Mouse (Mus musculus) CH12.LX (cell line): ENCODE results near the gene Slc23a4. TPM values are rescaled to one million over a fixed set of nuclear protein-coding genes. Genes with fewer than 3 reads are reported as not detected.

Source experiments
- DNase-seq: peaks from one replicate; pipeline ENCODE4 v3.0.0-alpha.2; 2013; ENCODE audit errors: extremely low read depth
- H3K27ac ChIP-seq: 2 replicates; pipeline ENCODE4 v1.5.1; 2012; ENCODE audit warnings: low read depth, mild to moderate bottlenecking, control low read depth, moderate library complexity; ENCODE audit not compliant: insufficient read depth
- H3K27me3 ChIP-seq: replicated peaks from 2 replicates; pipeline ENCODE3; 2012; ENCODE audit warnings: inconsistent platforms
- H3K36me3 ChIP-seq, 2 experiments: replicated peaks in 1 of 2; 2 replicates each; pipeline versions ENCODE3 to v1.6.1; 2012; ENCODE audit warnings: inconsistent platforms in 1 of 2, low read length in 1 of 2, mild to moderate bottlenecking in 1 of 2, mixed read lengths in 1 of 2, moderate library complexity in 1 of 2; ENCODE audit not compliant: control insufficient read depth in 1 of 2, insufficient read depth in 1 of 2
- H3K4me1 ChIP-seq, 2 experiments: 2 replicates each; pipeline ENCODE4 v1.6.1; 2012; ENCODE audit warnings: inconsistent platforms in 1 of 2, moderate library complexity in 1 of 2; ENCODE audit not compliant: insufficient read depth in 2 of 2, control insufficient read depth in 1 of 2
- H3K4me2 ChIP-seq: 2 replicates; pipeline ENCODE4 v1.6.1; 2012; ENCODE audit warnings: low read depth, mild to moderate bottlenecking, control low read depth; ENCODE audit not compliant: poor library complexity, insufficient read depth, severe bottlenecking
- H3K4me3 ChIP-seq, 3 experiments: fragments of 150-350 bp in 1 of 3; sonication (generic) in 1 of 3; replicated peaks in 1 of 3; 2 replicates each; pipeline versions ENCODE3 to v1.5.1; 2011 to 2012; ENCODE audit warnings: low read depth in 2 of 3, low read length in 2 of 3, mild to moderate bottlenecking in 2 of 3, moderate library complexity in 2 of 3, control low read depth in 1 of 3, improper control_type of control experiment in 1 of 3, inconsistent platforms in 1 of 3, mixed read lengths in 1 of 3; ENCODE audit not compliant: poor library complexity in 1 of 3
- H3K79me2 ChIP-seq: replicated peaks from 2 replicates; pipeline ENCODE4 v1.6.1; 2012; ENCODE audit warnings: mild to moderate bottlenecking, moderate library complexity; ENCODE audit not compliant: control insufficient read depth, poor library complexity, insufficient read depth, severe bottlenecking; ENCODE audit errors: extremely low read depth
- H3K9ac ChIP-seq: 2 replicates; pipeline ENCODE4 v1.6.1; 2012; ENCODE audit warnings: low read depth, mild to moderate bottlenecking, control low read depth, moderate library complexity; ENCODE audit not compliant: insufficient read depth
- H3K9me3 ChIP-seq: replicated peaks from 2 replicates; pipeline ENCODE3; 2012; ENCODE audit warnings: low read length, inconsistent platforms, mixed read lengths
- BHLHE40 ChIP-seq: IDR thresholded peaks from 2 replicates; pipeline ENCODE4 v1.6.1; 2011; ENCODE audit warnings: mild to moderate bottlenecking, low read depth, low read length, improper control_type of control experiment
- CHD1 ChIP-seq: IDR thresholded peaks from 2 replicates; pipeline ENCODE4 v1.6.1; 2012; ENCODE audit warnings: low read depth, low read length, improper control_type of control experiment, inconsistent platforms
- ELF1 ChIP-seq: IDR thresholded peaks from 2 replicates; pipeline ENCODE4 v1.6.1; 2014; ENCODE audit warnings: low read depth, mild to moderate bottlenecking, inconsistent platforms, low read length, improper control_type of control experiment
- ETS1 ChIP-seq: conservative IDR thresholded peaks from 2 replicates; pipeline ENCODE4 v1.6.1; 2012; ENCODE audit warnings: low read depth, mild to moderate bottlenecking, inconsistent platforms, low read length, improper control_type of control experiment, moderate library complexity
- GABPA ChIP-seq: IDR thresholded peaks from 2 replicates; pipeline ENCODE4 v1.6.1; 2012; ENCODE audit warnings: low read depth, low read length, improper control_type of control experiment, inconsistent platforms; ENCODE audit not compliant: insufficient replicate concordance
- JUND ChIP-seq: conservative IDR thresholded peaks from 2 replicates; pipeline ENCODE4 v1.6.1; 2011; ENCODE audit warnings: low read depth, low read length, improper control_type of control experiment
- MAFK ChIP-seq: IDR thresholded peaks from 2 replicates; pipeline ENCODE4 v1.6.1; 2011; ENCODE audit warnings: low read length, improper control_type of control experiment; ENCODE audit not compliant: insufficient replicate concordance
- MEF2A ChIP-seq: IDR thresholded peaks from 2 replicates; pipeline ENCODE4 v1.6.1; 2014; ENCODE audit warnings: low read depth, mild to moderate bottlenecking, inconsistent platforms, low read length, improper control_type of control experiment, borderline replicate concordance
- POLR2AphosphoS2 ChIP-seq: IDR thresholded peaks from 2 replicates; pipeline ENCODE4 v1.6.1; 2011; ENCODE audit warnings: low read depth, low read length, improper control_type of control experiment
- SIN3A ChIP-seq: IDR thresholded peaks from 2 replicates; pipeline ENCODE4 v1.6.1; 2012; ENCODE audit warnings: low read length, improper control_type of control experiment, inconsistent platforms
- TCF12 ChIP-seq: IDR thresholded peaks from 2 replicates; pipeline ENCODE4 v1.6.1; 2014; ENCODE audit warnings: low read depth, mild to moderate bottlenecking, inconsistent platforms, low read length, improper control_type of control experiment
- UBTF ChIP-seq: IDR thresholded peaks from 2 replicates; pipeline ENCODE4 v1.6.1; 2012; ENCODE audit warnings: low read depth, mild to moderate bottlenecking, inconsistent platforms, low read length, improper control_type of control experiment, moderate library complexity
- dilution Hi-C: fragments of 300-500 bp; cut with MboI; formaldehyde crosslinking; loops from 2 replicates; pipeline ENCODE4 v1.14.3; 2020; ENCODE audit warnings: low sequenced_read_pairs; ENCODE audit not compliant: extremely low pct_unique_long_range_greater_than_20kb, extremely low pct_ligation_motif_present
- in situ Hi-C: fragments of 300-500 bp; cut with MboI; formaldehyde crosslinking; loops from 3 replicates; pipeline ENCODE4 v1.14.3; 2019; ENCODE audit warnings: low sequenced_read_pairs, low pct_ligation_motif_present, low pct_unique_long_range_greater_than_20kb, mixed read lengths
- polyA plus RNA-seq: library from polyadenylated mRNA; unstranded; fragments of >175 nt; gene quantifications from 2 replicates; pipeline ENCODE4 v1.2.1, GENCODE M21; 2012; ENCODE audit warnings: low read depth; ENCODE audit not compliant: insufficient read length
- total RNA-seq, 2 experiments: library from RNA; depleted of rRNA; stranded (reverse); fragments of 300-350 nt in 1 of 2; fragments of >200 nt in 1 of 2; gene quantifications; 2 replicates each; pipeline ENCODE4 v1.2.3; 2012 to 2014

The Slc23a4 gene
- total and polyA plus RNA-seq, 3 experiments: 0.21 to 0.30 (median 0.27) TPM

GRCm38 (mm10) chr6:34959131-34959530 is 29.1 kb downstream of the Slc23a4 start:
- Histone ChIP-seq H3K27me3 (no peaks in the 10 kb centered on the region), H3K4me3 (no peak overlapping the region), H3K4me2 (no peak overlapping the region), H3K27ac (no peak overlapping the region), H3K9me3 (no peaks in the 10 kb centered on the region), H3K79me2 (no peaks in the 10 kb centered on the region), H3K36me3 (no peaks in the 10 kb centered on the region), H3K4me1 (peaks cover 12 to 25% of the 10 kb centered on the region in 2 experiments), H3K9ac (no peak overlapping the region)
- in situ Hi-C loops (no loop called here), dilution Hi-C loops (no loop called here)
- DNase-seq: no peak
- TF ChIP-seq POLR2AphosphoS2 (no peak), GABPA (no peak), JUND (no peak), UBTF (no peak), BHLHE40 (no peak)

GRCm38 (mm10) chr6:34955862-34956241 is 32.4 kb downstream of the Slc23a4 start:
- 0 out of 2 replicates have a peak, but pooled peaks have one; percentile 8 for TF ChIP-seq BHLHE40
- TF ChIP-seq SIN3A: peak; percentile 50; the same call in 1 of the 2 replicates
- peak; percentile 7; the same call in 1 of the 2 replicates for TF ChIP-seq ETS1
- peak; percentile 38; the same call in 1 of the 2 replicates for TF ChIP-seq ELF1
- TF ChIP-seq MAFK: no peak
- no peak for TF ChIP-seq MEF2A
- TF ChIP-seq CHD1: 0 out of 2 replicates have a peak, but pooled peaks have one; percentile 43
- 0 out of 2 replicates have a peak, but pooled peaks have one; percentile 26 for TF ChIP-seq TCF12
- no peaks in the 10 kb centered on the region for H3K27me3 ChIP-seq
- H3K4me3 ChIP-seq: peak overlapping the region; percentile 30 to 47 (median 43)
- peak overlapping the region; percentile 0; the same call in 1 of the 2 replicates for H3K27ac ChIP-seq
- peak; percentile 34 for DNase-seq
- in situ Hi-C loops (no loop called here), dilution Hi-C loops (no loop called here)
- H3K36me3 ChIP-seq: no peaks in the 10 kb centered on the region
- no peak overlapping the region for H3K9ac ChIP-seq
- no peaks in the 10 kb centered on the region for H3K9me3 ChIP-seq
- H3K4me2 ChIP-seq: peak overlapping the region; percentile 53
- no peaks in the 10 kb centered on the region for H3K79me2 ChIP-seq
- H3K4me1 ChIP-seq: peaks cover 19 to 55% of the 10 kb centered on the region in 2 experiments
